Mouse (Mus musculus) common myeloid progenitor, adult 5-6 weeks (primary cell): Measurements from ENCODE around the gene Ptdss2. TPM values are rescaled to one million over a fixed set of nuclear protein-coding genes. Genes with fewer than 3 reads are reported as not detected.

Experiments used
- ATAC-seq: replicated peaks from 2 replicates; pipeline ENCODE4 v1.8.0; 2016; ENCODE audit warnings: low read depth, mild to moderate bottlenecking, moderate TSS enrichment, inconsistent platforms; ENCODE audit not compliant: poor library complexity, severe bottlenecking
- total RNA-seq: library from RNA; stranded (forward); fragments of 200-1000, 187-1606 nt; gene quantifications from 2 replicates; pipeline ENCODE4 v1.2.3, GENCODE M21; 2017

The Ptdss2 gene
- total RNA-seq, 1 experiment from 2014 or later = 12.8 TPM

DNA sequence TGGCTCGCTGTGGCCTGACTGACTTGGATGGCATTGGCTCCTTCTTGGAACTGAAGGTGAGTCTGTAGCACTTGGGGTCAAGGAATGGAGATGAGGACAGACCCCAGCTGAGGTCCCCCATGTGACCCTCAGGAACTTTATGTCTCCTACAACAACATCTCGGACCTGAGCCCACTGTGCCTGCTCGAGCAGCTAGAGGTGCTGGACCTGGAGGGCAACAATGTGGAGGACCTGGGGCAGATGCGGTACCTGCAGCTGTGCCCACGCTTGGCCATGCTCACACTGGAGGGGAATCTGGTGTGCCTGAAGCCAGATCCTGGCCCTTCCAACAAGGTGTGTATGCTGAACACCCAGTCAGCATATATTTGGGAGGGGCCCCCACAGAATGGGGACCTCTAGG lies 83.3 kb downstream of the Ptdss2 start:
- no peak for ATAC-seq

- ATAC-seq = no peak
These were observed 84.2 kb downstream of the Ptdss2 start for GRCm38 (mm10) chr7:141206182-141206937.

Other genes with a start within 250 kb of the Ptdss2 start
- gene Psmd13, start 240.4 kb upstream of the Ptdss2 start, total RNA-seq = 182 and 184 TPM in 2 replicates
- 34.3 and 38.6 TPM in 2 replicates for gene Sirt3, start 240.1 kb upstream of the Ptdss2 start, total RNA-seq
- not detected in 2 replicates for gene Cox8b, start 221.9 kb upstream of the Ptdss2 start, total RNA-seq
- 0.18 and 0.49 TPM in 2 replicates for gene Nlrp6, start 201.5 kb upstream of the Ptdss2 start, total RNA-seq
- gene Pgghg, start 181.0 kb upstream of the Ptdss2 start, total RNA-seq = 8.0 and 12.1 TPM in 2 replicates
- not detected in 2 replicates for gene Ifitm5, start 172.1 kb upstream of the Ptdss2 start, total RNA-seq
- 0.96 TPM in 1 of 2 replicates, not detected in the other for gene Gm45717, start 166.4 kb upstream of the Ptdss2 start, total RNA-seq
- 275 and 332 TPM in 2 replicates for gene Ifitm2, start 166.4 kb upstream of the Ptdss2 start, total RNA-seq
- 120 and 124 TPM in 2 replicates for gene Ifitm1, start 155.2 kb upstream of the Ptdss2 start, total RNA-seq
- 143 and 146 TPM in 2 replicates for gene Ifitm3, start 111.6 kb upstream of the Ptdss2 start, total RNA-seq
- 8.2 TPM in 1 of 2 replicates, not detected in the other for gene Ifitm6, start 104.5 kb upstream of the Ptdss2 start, total RNA-seq
- gene Gm17387, start 93.3 kb upstream of the Ptdss2 start, total RNA-seq = not detected in 2 replicates
- gene B4galnt4, start 61.3 kb upstream of the Ptdss2 start, total RNA-seq = 0.19 and 0.82 TPM in 2 replicates
- gene Pkp3, start 44.2 kb upstream of the Ptdss2 start, total RNA-seq = 0.19 and 3.4 TPM in 2 replicates
- 17.7 and 26.1 TPM in 2 replicates for gene Sigirr, start 21.8 kb upstream of the Ptdss2 start, total RNA-seq
- not detected in 2 replicates for gene Ano9, start 4.6 kb upstream of the Ptdss2 start, total RNA-seq
- 42.0 and 54.6 TPM in 2 replicates for gene Rnh1, start 50.5 kb downstream of the Ptdss2 start, total RNA-seq
- 23.5 and 36.8 TPM in 2 replicates for gene Hras, start 71.6 kb downstream of the Ptdss2 start, total RNA-seq
- gene Lrrc56, start 71.8 kb downstream of the Ptdss2 start, total RNA-seq = 1.2 TPM in 2 replicates
- gene Lmntd2, start 91.7 kb downstream of the Ptdss2 start, total RNA-seq = 0.32 and 1.2 TPM in 2 replicates
- gene Rassf7, start 93.5 kb downstream of the Ptdss2 start, total RNA-seq = 1.8 and 5.9 TPM in 2 replicates
- 64.1 and 114 TPM in 2 replicates for gene Phrf1, start 106.4 kb downstream of the Ptdss2 start, total RNA-seq
- gene Irf7, start 144.1 kb downstream of the Ptdss2 start, total RNA-seq = 3.4 and 24.7 TPM in 2 replicates
- gene Cdhr5, start 154.4 kb downstream of the Ptdss2 start, total RNA-seq = not detected in 2 replicates
- not detected in 2 replicates for gene Sct, start 156.8 kb downstream of the Ptdss2 start, total RNA-seq
- not detected in 2 replicates for gene Drd4, start 169.6 kb downstream of the Ptdss2 start, total RNA-seq
- gene Deaf1, start 205.3 kb downstream of the Ptdss2 start, total RNA-seq = 18.7 and 29.1 TPM in 2 replicates
- gene Tmem80, start 205.4 kb downstream of the Ptdss2 start, total RNA-seq = 7.4 and 9.0 TPM in 2 replicates
- gene Eps8l2, start 216.5 kb downstream of the Ptdss2 start, total RNA-seq = 1.1 TPM in 1 of 2 replicates, not detected in the other